ENCODE assay signal across 5 mouse cellular contexts in genomic region chr5:15512236-15512635, GRCm38 (mm10). TPM values are rescaled to one million over a fixed set of nuclear protein-coding genes. Genes with fewer than 3 reads are reported as not detected.
"Had no signal": no experiment of that assay in that cellular context is flagged by ENCODE, and none has a peak within 500 bp of the region (broad histone marks: within the 10 kb centered on the region; RNA-seq: fewer than 3 reads in every experiment).

No protein-coding gene starts in this region.

RNA-seq across cellular contexts. Expression of gene Gm21190, which starts 16.8 kb away (rescaled TPM):
- polyA plus RNA-seq: kidney, embryonic 14.5 days; limb, embryonic 11.5 days; liver, embryonic 13.5 days; midbrain, embryonic 10.5 days; midbrain, embryonic 16.5 days had no signal

RNA-seq across cellular contexts. Expression of gene Gm21149, which starts 35.9 kb away (rescaled TPM):
- polyA plus RNA-seq: kidney, embryonic 14.5 days; limb, embryonic 11.5 days; liver, embryonic 13.5 days; midbrain, embryonic 10.5 days; midbrain, embryonic 16.5 days had no signal
